Mouse (Mus musculus): ENCODE measurements at regions not wholly inside any gene's neighbourhood (a gene's known extent, or its start where the extent isn't known, plus 50 kb on each side); places are given as distances from the start of the nearest gene placed in this dataset.

GRCm38 (mm10) chr7:145105831-145106493 lies 102.0 kb downstream of the 1810010D01Rik start:
- DNase-seq (ENCODE audit: low spot score in 2 of 2), result no peak

GRCm38 (mm10) chr7:145102692-145103091 lies 105.2 kb downstream of the 1810010D01Rik start:
- DNase-seq (ENCODE audit: low spot score in 2 of 2), result no peak

- peak in 1 of 2 experiments; percentile 30 for DNase-seq (ENCODE audit: low spot score in 2 of 2)
Measured at GRCm38 (mm10) chr7:145102216-145102615, 105.7 kb downstream of the 1810010D01Rik start.

GRCm38 (mm10) chr7:145098335-145098734 lies 109.6 kb downstream of the 1810010D01Rik start:
- no peak for DNase-seq (ENCODE audit: low spot score in 2 of 2)

- DNase-seq (ENCODE audit: low spot score in 2 of 2), result no peak
Measured at GRCm38 (mm10) chr7:145094134-145094526, 113.8 kb downstream of the 1810010D01Rik start.

- DNase-seq (ENCODE audit: low spot score in 2 of 2), result no peak
Measured at GRCm38 (mm10) chr7:145093417-145094133, 114.3 kb downstream of the 1810010D01Rik start.

- no peak for DNase-seq (ENCODE audit: low spot score in 2 of 2)
Measured at GRCm38 (mm10) chr7:145092392-145093176, 115.3 kb downstream of the 1810010D01Rik start.

- DNase-seq (ENCODE audit: low spot score in 2 of 2), result no peak
Measured at GRCm38 (mm10) chr7:145090849-145091248, 117.1 kb downstream of the 1810010D01Rik start.

GRCm38 (mm10) chr7:145089315-145089721 lies 118.6 kb downstream of the 1810010D01Rik start:
- DNase-seq (ENCODE audit: low spot score in 2 of 2), result no peak

GRCm38 (mm10) chr7:145088655-145089054 lies 119.3 kb downstream of the 1810010D01Rik start:
- DNase-seq (ENCODE audit: low spot score in 2 of 2), result no peak

GRCm38 (mm10) chr7:145087790-145088189 lies 120.1 kb downstream of the 1810010D01Rik start:
- DNase-seq (ENCODE audit: low spot score in 2 of 2), result no peak

GRCm38 (mm10) chr7:145082917-145083752 lies 124.8 kb downstream of the 1810010D01Rik start:
- no peak for DNase-seq (ENCODE audit: low spot score in 2 of 2)

GRCm38 (mm10) chr7:145071996-145072790 lies 132.5 kb upstream of the Ccnd1 start:
- no peak for DNase-seq (ENCODE audit: low spot score in 2 of 2)

- DNase-seq (ENCODE audit: low spot score in 2 of 2), result no peak
Measured at GRCm38 (mm10) chr7:145071533-145071932, 131.8 kb upstream of the Ccnd1 start.

GRCm38 (mm10) chr7:145067366-145067765 lies 127.6 kb upstream of the Ccnd1 start:
- DNase-seq (ENCODE audit: low spot score in 2 of 2), result no peak

- DNase-seq (ENCODE audit: low spot score in 2 of 2), result no peak
Measured at GRCm38 (mm10) chr7:145056320-145056719, 116.6 kb upstream of the Ccnd1 start.

- no peak for DNase-seq (ENCODE audit: low spot score in 2 of 2)
Measured at GRCm38 (mm10) chr7:145051616-145052015, 111.9 kb upstream of the Ccnd1 start.

GRCm38 (mm10) chr7:145050729-145051128 lies 111.0 kb upstream of the Ccnd1 start:
- no peak for DNase-seq (ENCODE audit: low spot score in 2 of 2)

GRCm38 (mm10) chr7:145048481-145048877 lies 108.8 kb upstream of the Ccnd1 start:
- no peak for DNase-seq (ENCODE audit: low spot score in 2 of 2)

GRCm38 (mm10) chr7:145047771-145048480 lies 108.2 kb upstream of the Ccnd1 start:
- DNase-seq (ENCODE audit: low spot score in 2 of 2), result no peak

Measured in left cerebral cortex, adult 9 months (tissue).